Mouse (Mus musculus) ovary, postnatal 10 days (tissue): Measurements from ENCODE around the gene Yeats4.
"Not testable (repeated sequence)": the region's sequence is repeated elsewhere in the genome, so short reads cannot be mapped to it uniquely, and the experiment has no call there.

Experiments
- DNase-seq: peaks from one replicate; pipeline ENCODE4 v3.0.0; 2022; ENCODE audit warnings: low spot score

Gene Yeats4

DNA sequence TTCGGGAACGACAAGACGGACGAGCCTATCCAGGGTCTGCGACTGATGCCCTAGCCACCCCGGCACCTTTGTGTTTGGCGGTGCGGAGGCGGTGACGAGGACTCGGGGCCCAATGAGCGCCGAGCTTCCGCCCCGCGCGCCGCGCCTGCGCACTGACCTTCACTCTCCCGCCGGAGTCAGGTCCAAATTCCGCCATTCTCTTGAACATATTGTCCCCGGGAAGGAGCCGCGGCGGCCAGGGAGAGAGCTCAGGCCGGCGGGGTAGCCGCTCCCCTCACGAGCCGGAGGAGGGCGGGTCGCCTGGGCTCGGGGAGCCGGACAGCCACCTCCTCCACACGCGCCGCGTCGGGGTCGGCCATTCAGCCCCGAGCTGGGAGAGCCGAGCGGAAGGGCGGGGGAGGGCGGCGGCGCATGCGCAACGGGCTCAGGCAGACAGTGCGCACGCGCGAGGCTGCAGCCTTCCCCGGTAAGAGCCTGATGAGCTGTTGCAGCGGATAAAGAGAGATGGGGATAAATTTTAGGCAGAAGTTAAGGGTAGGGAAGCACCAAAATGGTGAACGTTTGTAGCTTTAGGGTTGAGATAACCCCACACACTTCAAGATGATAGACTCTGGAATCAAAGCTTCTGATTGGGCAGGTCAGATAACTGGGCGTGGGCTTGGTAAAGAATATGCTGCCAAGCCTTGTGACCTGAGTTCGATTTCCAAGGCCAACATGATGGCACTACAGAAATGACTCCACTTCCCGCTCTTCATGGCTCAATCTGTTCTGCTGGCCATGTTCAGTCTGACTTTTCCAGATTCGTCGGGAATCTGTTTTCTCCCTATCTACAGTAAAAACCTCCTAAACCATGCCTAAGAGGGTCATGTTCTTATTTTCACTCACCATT, at the start of gene Yeats4:
Gene Yeats4 (minus strand): TSS at position 406 of the 889 bp plus-strand sequence.
- DNase-seq, result peak; percentile 92

DNA sequence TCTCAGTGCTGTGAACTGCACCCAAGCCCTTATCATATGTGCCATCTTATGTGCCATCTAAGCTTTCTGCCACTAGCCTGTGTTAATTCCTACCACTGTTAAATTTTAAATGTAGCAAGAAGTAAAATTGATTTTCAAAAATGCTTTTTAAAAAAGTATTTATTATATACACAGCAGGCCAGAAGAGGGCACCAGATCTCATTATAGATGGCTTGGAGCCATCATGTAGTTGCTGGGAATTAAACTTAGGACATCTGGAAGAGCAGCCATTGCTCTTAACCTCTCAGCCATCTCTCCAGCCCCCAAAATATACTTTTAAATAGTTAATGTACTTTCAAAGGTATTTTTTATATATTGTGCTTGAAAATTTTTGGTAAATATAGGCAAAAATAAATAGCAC, 47.7 kb upstream of the Yeats4 start:
- no peak for DNase-seq

DNA sequence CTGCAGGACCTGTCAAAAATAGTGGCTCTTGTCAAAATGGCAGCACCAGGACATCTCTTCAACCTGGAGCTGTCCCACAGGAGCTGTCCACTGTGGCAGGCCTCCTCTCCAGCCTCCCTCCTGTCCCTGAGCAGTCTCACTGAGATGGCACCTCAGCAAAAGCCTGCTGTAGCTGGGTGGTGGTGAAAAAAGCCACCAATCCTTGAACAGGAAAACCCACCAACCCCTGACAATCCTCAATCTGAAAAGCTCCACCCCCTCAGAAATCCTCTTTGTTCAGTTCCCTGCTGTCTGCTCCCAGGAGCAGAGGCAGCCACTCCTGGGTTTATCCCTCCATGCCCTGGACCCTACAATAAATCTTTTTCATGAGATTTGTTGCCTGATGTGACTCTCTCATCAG, 35.6 kb upstream of the Yeats4 start:
- no peak for DNase-seq

DNA sequence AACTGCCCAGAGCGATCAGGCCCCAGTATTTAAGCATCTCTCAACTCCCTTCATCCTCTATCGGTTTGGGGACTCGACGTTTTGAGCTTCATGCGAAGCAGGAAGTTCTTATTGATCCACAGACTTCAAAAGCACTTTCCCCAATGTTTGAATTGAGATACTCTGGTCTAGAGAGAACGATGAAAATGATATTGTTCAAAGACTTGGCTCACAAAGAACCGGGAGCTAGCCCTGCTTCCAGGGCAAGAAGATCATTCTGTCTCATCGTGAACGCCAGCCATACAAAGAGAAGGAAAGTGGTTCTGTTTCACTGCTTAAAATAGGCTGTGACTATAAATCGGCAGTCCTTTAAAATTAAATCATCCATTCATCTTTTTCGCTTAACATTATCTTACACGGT, 14.3 kb upstream of the Yeats4 start, which contains the start of gene 9530003J23Rik:
Gene 9530003J23Rik (minus strand): TSS at position 101 of the 400 bp plus-strand sequence.
- DNase-seq, result no peak

DNA sequence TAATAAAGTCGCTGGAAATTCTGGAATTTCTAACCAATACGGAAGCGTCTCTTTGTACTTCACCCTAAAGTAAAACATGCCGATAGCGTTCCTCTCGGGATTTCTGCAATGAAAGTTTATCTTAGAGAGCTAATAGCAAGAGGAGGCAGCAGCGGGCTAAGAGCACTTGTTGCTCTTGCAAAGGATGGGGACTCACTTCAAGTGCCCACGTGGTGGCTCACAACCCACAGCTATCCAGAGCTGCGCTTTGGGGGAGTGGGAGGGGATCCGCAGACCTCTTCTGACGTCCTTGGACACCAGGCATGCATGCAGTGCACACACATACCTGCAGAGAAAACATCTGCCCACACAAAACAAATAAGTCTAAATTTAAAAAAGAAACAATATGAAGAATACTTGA, 11.6 kb upstream of the Yeats4 start:
- no peak for DNase-seq

DNA sequence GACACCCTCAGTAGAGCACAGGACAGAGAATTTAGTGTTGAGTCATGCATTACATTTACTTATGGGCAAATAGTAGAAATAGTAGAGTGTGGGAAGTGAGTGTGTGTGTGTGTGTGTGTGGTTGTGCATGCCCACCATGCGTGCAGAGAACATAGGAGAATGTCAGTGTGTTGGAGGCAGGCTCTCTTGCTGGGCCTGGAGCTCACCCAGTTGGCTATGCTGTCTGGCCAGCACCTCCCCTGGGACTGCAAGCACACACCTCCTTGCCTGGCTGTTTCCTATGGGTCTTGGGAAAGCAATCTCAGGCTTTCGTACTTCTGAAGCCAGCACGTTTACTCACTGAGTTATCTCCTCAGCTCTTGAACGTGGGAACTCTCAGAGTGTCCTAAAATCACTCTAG, 10.5 kb upstream of the Yeats4 start:
- DNase-seq, result no peak

DNA sequence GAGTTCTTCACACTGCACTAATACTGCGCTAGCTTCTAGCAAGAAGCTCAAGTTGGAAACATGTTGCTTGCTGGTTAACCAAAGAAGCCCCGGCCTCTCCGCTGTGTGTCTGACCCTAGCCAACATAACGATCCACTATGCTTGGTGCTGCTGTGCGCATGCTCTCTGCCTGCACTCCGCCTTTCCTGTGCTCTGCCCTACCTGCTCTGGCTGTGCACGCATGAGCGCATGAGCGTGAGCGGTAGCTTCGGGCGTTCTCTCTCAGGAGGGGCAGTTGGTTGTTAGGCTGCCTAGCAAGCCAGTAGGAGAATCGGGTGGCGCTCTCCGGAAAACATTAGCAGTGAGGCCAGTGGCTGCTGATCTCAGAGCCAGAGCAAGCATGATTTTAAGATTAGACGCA, 5.5 kb upstream of the Yeats4 start:
- no peak for DNase-seq

DNA sequence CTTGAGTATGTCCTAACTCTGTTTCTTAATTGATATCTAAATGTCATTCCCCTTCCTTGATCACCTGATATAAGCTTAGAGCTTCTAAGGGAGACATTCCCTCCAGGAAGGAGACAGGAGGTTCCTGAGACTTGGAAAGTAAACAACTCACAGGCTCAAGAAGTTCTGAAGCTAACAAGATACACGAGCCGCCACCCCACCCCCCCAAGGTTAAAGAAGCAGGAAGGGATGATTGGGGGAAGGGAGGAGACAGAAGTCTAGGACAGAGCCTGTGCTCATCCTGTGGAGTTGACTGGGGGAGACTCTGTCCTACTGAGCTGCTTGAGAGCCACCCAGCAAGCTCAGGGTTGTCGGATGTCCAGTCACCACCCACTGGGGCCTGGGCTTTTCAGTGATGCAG, 1.7 kb upstream of the Yeats4 start:
- no peak for DNase-seq

DNA sequence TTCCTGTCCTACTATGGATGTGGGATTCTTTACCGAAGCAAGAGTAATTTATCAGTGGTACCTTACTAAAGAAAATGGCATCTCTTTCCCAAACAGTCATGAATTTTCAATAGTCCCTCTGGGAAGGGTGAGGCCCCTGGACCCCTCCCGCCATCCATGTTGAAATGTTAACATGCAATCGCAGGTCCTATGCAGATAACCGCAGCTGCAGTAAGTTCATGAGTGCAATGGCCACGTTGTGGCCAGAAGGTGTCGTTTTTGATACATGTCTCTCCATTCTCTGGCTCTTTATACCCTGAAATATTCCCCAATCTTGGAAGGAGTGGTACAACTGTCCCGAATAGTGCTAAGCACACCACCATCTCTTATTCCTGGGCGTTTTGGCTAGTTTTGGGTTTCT, 787 bp upstream of the Yeats4 start:
- DNase-seq, result no peak

DNA sequence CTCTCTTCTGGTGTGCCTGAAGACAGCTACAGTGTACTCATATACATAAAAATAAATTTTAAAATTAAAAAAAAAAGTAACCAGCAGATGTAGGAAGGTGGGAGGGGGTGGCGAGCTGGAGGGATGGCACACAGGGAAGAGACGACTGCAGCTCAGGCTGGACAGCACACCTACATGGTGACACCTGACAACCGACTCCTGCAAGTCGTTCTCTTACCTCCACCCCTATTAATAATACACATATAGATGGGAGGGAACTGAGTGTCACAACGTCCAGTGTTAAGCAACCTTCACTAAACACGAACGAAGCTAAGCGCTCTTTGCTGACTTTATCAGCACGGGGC, 577 bp downstream of the Yeats4 start:
- no peak for DNase-seq

DNA sequence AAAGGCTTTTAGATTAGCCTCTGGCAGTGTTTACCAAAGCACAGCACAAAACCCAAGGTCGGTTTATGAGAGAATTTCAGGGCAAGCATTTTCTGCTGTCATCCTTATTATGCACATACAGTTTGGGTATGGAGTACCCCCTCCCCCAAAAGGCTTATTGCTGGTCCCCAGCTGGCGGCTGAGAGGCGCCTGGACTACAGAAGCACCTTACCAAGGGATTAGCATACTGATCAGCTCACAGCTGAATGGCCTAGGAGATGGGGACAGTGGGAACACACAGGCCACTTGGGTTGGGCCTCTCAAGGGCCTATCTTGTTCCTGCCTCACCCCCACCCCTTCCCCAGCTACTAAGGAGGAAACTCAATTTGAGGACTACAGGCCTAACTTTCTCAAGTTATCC, 1.5 kb downstream of the Yeats4 start:
- no peak for DNase-seq

DNA sequence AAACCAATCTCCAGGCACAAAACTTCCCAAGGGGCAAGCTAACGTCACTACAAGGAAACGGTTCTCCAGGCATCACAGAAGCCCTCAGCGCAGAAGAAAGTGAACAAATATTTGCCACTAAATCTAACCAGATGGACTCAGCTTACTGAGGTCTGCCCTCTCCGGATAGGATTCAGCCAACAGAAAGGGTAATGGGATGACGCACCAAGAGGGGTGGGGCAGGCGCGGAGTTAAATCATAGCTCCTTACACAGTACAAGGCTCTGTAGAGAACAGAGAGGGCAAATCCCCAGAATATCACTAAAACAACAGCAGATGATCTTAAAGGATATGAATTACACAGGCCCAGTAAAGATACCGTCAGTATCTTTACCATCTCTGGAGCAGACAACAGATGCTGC, 6.0 kb downstream of the Yeats4 start:
- DNase-seq, result no peak

DNA sequence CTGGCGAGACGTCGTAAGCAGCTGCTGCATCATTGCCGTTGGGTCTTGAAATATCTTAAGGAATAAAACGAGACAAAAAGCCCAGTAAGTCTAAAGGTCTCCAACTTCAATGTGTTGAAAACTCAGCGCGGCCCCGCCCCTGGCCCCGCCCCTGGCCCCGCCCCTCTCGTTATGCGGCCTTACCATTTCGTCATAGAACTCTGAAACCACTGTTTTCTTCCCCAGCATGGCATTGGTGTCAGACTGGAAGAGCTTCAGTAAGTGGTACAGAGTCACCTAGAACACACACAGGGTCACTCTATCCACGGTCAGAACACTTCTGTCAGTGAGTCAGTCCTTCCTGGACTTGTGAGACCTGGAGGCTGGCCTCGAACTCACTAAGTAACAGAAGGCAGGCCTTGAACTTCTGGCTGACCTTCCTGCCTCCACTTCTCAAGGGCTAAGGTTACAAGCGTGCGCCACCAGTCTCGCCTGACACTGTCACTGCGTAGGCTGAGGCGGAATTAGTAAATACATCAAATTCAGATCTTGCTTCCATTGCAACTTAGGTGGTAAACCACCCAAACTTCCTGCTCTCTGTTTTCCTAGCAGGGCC, 7.0 kb downstream of the Yeats4 start:
- no peak for DNase-seq

DNA sequence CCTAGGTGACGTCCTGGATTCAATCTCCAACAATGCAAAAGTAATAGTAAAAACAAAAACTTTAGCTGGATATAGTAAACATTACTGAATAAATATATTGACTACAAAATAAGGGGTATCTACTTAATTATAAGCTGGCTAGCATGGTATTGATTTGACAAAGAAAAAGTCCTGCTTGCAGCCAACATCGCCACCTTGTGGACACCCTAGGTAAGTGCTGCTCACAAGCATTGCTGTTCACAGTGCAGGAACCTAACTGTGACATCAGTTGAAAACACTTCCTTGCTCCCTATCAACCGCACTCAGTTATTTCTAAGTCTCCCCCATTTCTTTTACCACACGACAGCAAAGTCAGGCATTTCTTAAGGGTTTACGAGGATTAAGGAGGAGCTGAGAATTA, 7.5 kb downstream of the Yeats4 start:
- no peak for DNase-seq

DNA sequence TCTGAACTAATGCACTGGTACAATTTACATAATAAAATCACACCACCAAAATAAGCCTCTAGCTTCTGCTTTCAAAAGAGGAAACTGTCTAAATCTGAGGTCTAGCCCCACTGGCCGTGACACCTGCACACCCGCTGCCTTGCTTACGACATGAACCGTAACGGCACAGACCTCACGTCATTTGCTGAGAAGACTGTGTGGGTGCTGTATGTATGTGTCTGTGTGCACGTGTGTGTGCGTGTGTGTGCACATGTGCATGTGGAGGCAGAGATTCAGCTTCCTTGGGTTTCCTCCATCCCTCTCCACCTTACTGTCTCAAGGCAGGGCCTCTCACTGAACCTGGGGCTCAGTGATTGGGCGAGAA, 8.2 kb downstream of the Yeats4 start:
- DNase-seq, result no peak

DNA sequence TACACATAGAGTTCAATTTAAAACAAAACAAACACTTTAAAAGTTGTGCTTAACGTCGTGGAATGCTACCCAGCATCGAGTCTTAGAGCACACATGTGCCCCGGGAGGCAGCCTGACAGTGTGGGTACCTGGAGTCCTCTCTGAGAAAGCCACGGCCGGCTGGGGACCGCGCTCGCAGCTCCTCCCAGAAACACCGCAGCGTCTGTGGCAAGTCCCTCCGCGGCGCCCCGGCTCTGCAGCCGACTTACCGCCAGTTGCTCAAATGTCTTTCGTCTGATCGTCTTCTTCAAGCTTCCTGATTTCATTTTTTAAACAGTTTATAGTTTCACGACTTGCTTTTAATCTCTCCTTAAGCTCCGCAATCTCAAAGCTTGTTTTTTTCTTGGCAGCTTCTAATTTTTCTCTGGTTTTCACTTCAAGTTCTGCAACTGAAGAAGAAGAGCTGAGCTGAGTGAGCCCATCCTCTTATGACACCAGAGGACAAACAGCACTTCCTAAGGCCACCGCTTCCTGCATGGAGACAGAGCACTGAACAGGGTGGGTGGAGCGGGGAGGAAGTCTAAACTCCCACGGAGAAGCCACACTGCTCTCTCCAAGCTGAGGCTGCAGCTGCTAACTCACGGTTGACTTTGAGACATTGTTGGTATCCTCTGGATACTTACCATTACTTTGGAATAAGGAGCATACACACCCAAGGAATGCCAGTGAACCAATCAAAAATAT, 8.7 kb downstream of the Yeats4 start:
- DNase-seq, result no peak

DNA sequence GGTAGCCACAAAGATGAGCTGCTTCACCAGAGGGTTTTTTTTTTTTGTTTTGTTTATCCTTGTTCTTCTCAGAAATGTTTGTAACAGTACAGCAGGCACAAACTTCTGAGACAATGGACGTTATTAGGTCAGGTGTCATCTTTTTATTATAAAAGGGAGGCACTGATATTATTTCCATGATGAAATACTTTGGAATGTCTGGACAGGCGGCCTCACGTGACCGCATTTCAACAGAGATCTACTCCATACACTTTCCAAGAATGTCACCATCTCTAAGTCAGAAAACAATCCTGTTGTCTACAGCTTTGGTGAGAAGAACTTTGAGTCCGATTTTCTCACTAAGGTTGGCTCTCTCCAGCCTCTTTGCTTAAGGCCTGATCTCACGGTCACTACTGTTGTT, 13.3 kb downstream of the Yeats4 start:
- DNase-seq, result no peak

DNA sequence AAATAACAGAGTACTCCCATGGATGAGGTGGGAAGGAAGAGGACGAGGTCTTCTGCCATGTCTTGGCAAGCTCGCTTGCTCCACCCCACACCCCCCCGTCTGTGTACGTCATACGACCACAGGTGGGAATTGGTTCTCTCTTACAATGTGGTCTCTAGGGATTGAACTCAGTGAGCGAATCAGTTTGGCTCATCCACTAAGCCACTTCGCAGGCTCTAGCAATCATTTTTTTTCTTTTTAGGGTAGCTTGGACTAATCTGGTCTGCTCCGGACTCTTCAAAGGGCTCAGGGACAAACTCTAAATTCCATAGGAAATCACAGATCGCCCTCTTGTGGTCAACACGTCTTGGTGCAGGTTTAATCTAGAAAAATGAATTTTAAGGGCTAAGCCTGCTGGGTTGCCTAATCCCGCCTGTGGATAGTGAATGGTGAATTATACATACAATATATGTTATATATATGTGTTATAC, 14.8 kb downstream of the Yeats4 start:
- no peak for DNase-seq

DNA sequence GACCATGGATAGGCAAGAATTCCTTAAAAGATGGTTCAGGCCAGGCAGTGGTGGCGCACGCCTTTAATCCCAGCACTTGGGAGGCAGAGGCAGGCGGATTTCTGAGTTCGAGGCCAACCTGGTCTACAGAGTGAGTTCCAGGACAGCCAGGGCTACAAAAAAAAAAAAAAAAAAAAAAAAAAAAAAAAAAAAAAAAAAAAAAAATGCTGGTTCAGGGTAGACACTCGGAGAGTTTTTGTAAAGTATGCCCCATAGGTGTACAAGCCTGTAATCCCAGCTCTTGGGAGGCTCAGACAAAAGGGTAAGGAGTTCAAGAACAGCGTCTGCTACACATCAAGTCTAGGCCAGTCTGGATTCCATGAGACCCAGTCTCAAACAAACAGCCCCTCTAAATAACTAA, 15.5 kb downstream of the Yeats4 start:
- DNase-seq, result not testable (repeated sequence)

DNA sequence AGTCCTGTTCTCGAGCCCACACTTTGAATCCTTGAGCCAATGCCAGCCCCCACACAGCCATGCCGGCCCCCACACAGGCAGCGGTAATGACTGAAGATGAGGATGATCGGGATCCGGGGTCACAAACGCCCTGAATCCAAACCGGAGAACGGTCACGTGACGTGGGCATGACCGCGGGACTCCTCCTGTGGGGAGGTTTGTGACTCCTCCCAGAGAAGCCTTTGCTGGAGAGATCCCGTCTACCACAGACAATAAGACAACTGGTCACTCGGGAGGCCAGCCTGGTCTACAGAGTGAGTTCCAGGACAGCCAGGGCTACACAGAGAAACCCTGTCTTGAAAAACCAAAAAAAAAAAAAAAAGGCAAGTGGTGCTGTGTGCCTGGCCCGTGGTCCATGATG, 16.1 kb downstream of the Yeats4 start:
- DNase-seq, result no peak

DNA sequence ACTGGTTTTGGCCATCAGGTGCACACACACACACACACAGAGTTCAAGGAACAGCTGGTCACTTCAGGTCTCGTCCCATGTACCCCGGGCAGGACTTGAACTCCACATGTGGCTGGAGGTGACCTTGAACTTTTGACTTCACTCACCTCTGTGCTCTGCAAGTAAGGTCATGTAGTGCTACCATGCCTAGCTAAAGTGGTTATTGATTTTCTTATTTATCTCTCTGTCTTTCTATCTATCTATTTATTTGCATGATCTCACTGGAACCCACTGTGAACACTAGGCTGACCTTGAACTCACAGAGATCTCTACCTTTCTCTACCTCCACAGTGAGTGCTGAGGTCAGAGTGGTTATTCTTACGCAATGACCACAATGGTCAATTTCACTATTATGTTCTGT, 18.2 kb downstream of the Yeats4 start:
- DNase-seq, result no peak

DNA sequence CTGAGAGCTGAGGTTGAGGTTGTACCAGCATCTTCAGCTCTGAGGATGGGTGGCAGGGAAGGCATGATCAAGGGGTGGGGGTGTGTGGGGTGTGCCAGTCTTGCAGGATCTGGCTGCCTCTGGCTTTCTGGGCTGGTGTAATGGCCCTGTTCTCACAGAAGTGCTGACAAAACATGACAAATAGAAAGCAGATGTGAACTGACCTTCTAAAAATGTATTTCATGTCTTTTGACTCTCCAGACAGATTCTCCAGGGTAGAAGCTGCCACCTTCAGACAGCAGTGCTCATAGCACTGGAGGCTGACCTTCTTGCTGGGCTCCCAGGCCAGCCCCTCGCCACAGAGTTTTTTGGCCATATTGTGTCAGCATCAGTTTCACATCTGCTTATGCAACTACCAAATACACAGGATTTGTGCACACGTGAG, 20.7 kb downstream of the Yeats4 start:
- DNase-seq, result no peak

DNA sequence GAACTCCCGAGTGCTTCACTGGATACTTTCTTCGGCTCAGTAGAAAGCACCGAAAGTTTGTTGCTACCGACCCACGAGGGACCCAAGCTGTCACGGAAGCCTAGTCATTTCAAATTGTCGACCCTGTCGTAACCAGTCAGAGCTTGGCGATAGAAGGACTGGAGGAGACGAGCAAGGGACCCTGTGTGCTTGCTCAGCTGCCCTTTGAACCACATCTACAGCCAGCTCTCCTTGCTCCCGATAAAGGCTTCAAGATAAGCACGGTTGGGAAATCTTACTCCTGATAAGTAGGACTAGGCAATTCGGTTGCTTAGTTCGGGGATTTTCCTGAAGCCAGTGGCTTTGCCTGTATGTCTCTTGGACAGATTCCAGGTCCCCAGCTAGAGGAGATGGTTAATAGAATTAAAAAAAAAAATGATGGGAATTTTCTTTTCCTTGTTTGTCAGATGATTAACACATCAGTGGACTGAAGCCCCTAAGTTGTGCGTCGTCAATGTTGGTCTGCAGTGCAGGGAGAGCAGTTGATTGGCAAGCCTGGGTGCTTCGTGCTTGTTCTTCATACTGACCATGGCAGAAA, 21.2 kb downstream of the Yeats4 start:
- no peak for DNase-seq
